Mouse (Mus musculus) small intestine, adult 10 weeks (tissue): Measurements from ENCODE around the gene Ten1. TPM values are rescaled to one million over a fixed set of nuclear protein-coding genes. Genes with fewer than 3 reads are reported as not detected.

Experiments
- polyA plus RNA-seq: library from polyadenylated mRNA; stranded (reverse); fragments of 350-450 nt; fragmentation: Illumina TruSeq; extraction: RNeasy Lipid Tissue Mini Kit (QIAGEN cat#74804); gene quantifications from one replicate; pipeline ENCODE4 v1.2.3, GENCODE M21; 2014; ENCODE audit warnings: low replicate concordance

Ten1 gene
- polyA plus RNA-seq, result 1.2 TPM

DNA sequence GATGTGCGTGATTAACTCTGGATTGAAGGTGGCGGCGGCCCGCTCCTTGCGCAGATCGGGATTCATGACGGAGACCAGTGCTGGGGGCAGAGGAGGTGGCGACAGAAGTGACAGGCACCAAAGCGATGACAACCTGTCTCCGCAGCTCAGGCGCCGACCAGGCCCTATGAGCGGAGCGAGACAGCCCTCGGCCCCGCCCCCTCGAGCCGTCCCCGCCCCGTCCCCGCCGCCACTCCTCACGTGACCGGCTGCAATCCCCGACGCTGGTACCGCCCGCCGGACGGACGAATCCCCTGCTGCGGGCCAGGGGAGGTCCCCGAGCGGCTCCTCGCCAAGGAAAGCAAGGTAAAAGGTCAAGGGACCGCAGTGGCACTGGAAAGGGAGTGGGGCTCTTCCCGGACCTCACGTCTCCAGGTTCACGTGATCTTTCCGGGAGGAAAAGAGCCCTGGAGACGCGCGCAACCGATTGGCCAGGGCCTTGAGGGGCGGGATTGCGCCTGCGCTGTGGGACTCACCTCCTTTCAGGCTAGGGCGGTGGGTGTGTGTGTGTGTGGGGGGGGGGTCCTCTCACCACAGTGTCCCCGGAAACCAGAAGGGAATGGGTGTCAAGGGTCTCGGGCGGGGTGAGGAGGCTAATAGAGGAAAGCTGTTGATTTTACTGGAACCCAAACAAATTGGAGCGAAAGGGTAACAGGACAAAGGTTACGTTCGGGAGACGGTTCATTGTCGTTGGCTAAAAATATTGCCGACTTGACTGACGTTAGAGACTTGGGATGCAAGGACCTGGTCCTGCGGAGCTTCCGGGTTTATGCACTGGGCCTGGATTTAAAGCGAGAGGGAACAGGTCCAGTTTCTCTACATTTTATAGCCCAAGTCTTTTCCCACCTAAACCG is at the start of gene Ten1, which contains the start of gene Acox1:
Ten1 (plus strand) TSS at position 217 of the 893 bp plus-strand sequence.
Acox1 (minus strand) TSS at position 407 of the 893 bp plus-strand sequence.

DNA sequence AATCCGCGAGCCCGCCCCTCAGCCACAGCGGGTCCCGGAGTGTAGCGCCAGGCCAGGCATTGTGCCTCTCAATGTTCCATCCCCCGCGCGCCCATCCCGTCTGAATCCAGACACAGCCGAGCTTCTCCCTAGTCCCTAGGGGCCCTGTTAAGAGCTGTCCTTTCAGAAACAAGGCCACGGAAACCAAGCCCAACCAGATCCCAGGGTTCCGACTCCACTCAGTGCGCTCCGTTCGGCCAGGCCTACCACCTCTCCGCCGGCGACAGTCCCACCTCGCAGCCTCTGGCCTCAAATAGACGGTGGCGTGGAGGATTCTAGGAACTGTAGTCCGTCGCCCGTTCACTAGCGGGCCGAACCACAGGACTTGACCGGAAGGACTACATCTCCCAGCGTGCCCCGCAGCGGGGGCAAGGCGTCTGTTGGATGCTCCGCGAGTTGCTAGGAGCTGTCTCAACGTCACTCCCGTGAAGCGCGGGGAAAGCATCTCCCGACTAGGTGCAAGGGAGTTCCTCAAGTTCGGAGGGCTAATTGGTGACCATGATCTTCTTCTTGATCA is 30.7 kb upstream of the Ten1 start, which contains the start of gene Fbf1:
Fbf1 (minus strand) TSS at position 283 of the 556 bp plus-strand sequence.

DNA sequence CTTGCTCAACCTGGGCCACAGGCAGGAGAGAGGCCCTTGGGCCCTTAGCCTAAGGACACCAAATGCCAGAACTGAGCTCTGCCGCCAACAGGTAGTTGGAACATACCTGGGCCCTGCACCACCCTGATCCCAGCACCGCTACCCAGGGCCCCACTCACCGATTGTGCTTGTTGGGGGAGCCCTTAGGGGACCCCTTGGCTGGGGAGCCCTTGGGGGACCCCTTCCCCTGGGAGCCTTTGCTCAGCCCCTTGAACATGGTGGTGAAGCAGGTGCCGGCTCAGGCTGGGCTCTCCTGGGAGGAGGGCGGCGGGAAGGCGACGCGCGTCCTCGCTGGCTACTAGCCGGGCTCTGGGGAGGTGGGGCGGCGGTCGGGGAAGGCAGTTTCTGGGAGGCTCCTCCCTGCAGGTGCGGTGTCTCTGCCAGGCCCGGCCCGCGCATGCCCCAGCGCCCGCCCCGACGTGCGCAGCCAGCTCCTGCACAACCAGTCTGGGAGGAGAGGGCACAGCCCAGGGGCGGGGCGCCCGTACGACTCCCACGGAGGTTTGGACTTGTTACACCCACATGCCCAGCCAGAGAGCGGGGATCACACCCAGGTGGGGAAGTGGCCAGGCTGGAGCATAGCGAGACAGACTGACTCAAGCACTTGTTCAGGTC is 39.2 kb downstream of the Ten1 start, which contains the start of gene Evpl:
Evpl (minus strand) TSS at position 336 of the 654 bp plus-strand sequence.

Other genes starting within 250 kb of the Ten1 start
- 0.26 TPM for gene Itgb4, start 224.1 kb upstream of the Ten1 start, polyA plus RNA-seq
- not detected for gene Galk1, start 186.1 kb upstream of the Ten1 start, polyA plus RNA-seq
- 1,105 TPM for gene H3f3b, start 170.9 kb upstream of the Ten1 start, polyA plus RNA-seq
- 1.2 TPM for gene Unk, start 168.5 kb upstream of the Ten1 start, polyA plus RNA-seq
- gene Unc13d, start 120.9 kb upstream of the Ten1 start, polyA plus RNA-seq, result not detected
- gene Wbp2, start 111.9 kb upstream of the Ten1 start, polyA plus RNA-seq, result 15.3 TPM
- gene Trim47, start 71.6 kb upstream of the Ten1 start, polyA plus RNA-seq, result 0.56 TPM
- 6.7 TPM for gene Trim65, start 67.7 kb upstream of the Ten1 start, polyA plus RNA-seq
- 1.9 TPM for gene Mrpl38, start 60.0 kb upstream of the Ten1 start, polyA plus RNA-seq
- 2.9 TPM for gene Fbf1, start 30.7 kb upstream of the Ten1 start, polyA plus RNA-seq
- 380 TPM for gene Acox1, start 190 bp downstream of the Ten1 start, polyA plus RNA-seq
- gene Evpl, start 39.2 kb downstream of the Ten1 start, polyA plus RNA-seq, result not detected
- 4.7 TPM for gene Srp68, start 75.4 kb downstream of the Ten1 start, polyA plus RNA-seq
- gene Galr2, start 82.1 kb downstream of the Ten1 start, polyA plus RNA-seq, result not detected
- gene Exoc7, start 108.4 kb downstream of the Ten1 start, polyA plus RNA-seq, result 2.3 TPM
- not detected for gene Foxj1, start 136.5 kb downstream of the Ten1 start, polyA plus RNA-seq
- 0.26 TPM for gene Rnf157, start 214.2 kb downstream of the Ten1 start, polyA plus RNA-seq
- gene Ubald2, start 235.2 kb downstream of the Ten1 start, polyA plus RNA-seq, result 7.6 TPM